Mouse (Mus musculus) liver, embryonic 14.5 days (tissue): ENCODE data around the gene Kazn.

Experiments
- CTCF ChIP-seq: IDR thresholded peaks from 2 replicates; pipeline ENCODE4 v1.5.1; 2016; ENCODE audit warnings: antibody characterized with exemption, low read depth, control low read depth
- EP300 ChIP-seq: IDR thresholded peaks from 2 replicates; pipeline ENCODE4 v1.6.1; 2016; ENCODE audit warnings: antibody characterized with exemption, low read depth

DNA sequence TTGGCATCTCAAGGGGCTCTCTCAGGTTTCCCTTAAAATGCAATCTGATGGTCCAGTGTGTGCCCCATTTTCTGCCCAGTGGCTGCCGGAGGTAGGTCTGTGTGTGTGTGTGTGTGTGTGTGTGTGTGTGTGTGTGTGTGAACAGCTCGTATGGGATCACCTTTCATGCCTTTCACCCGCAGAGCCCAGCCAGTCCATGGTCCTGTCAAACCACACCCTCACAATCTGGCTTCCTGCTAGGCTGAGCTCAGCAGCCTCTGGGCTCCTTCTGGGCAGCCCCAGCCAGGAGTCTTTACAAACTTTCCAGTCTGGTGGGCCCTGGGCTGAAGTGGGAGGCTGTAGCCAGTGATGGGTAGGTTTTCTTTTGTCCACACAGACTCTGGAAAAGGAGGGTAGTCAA, 75.3 kb downstream of the Kazn start:
- TF ChIP-seq EP300, result no peak
- TF ChIP-seq CTCF, result no peak
